Mouse (Mus musculus) embryonic facial prominence, embryonic 15.5 days (tissue): ENCODE results near the gene Sox6. TPM values are rescaled to one million over a fixed set of nuclear protein-coding genes. Genes with fewer than 3 reads are reported as not detected.

ENCODE experiments used
- ATAC-seq: fragments of 200-750 bp; cut with Nextera tagmentation; 2 replicates; pipeline ENCODE4 v1.8.0; 2017; ENCODE audit warnings: low read depth, moderate TSS enrichment; ENCODE audit not compliant: insufficient number of reproducible peaks, low FRiP score, low TSS enrichment
- H3K27ac ChIP-seq: fragments of 300-500 bp; sonication (generic); replicated peaks from 2 replicates; pipeline ENCODE4 v1.5.1; 2015; ENCODE audit warnings: mild to moderate bottlenecking, inconsistent platforms
- H3K27me3 ChIP-seq: fragments of 300-500 bp; sonication (generic); 2 replicates; pipeline ENCODE4 v1.6.1; 2015; ENCODE audit warnings: inconsistent platforms
- H3K36me3 ChIP-seq: fragments of 300-500 bp; sonication (generic); 2 replicates; pipeline ENCODE4 v1.6.1; 2015; ENCODE audit warnings: mild to moderate bottlenecking, inconsistent platforms
- H3K4me1 ChIP-seq: fragments of 300-500 bp; sonication (generic); 2 replicates; pipeline ENCODE4 v1.6.1; 2015; ENCODE audit warnings: inconsistent platforms
- H3K4me2 ChIP-seq: fragments of 300-500 bp; sonication (generic); replicated peaks from 2 replicates; pipeline ENCODE4 v1.6.1; 2015; ENCODE audit warnings: mild to moderate bottlenecking, inconsistent platforms
- H3K4me3 ChIP-seq: fragments of 300-500 bp; sonication (generic); replicated peaks from 2 replicates; pipeline ENCODE4 v1.5.1; 2015; ENCODE audit warnings: mild to moderate bottlenecking, inconsistent platforms
- H3K9ac ChIP-seq: fragments of 300-500 bp; sonication (generic); 2 replicates; pipeline ENCODE4 v1.6.1; 2015; ENCODE audit warnings: inconsistent platforms
- H3K9me3 ChIP-seq: fragments of 300-500 bp; sonication (generic); replicated peaks from 2 replicates; pipeline ENCODE4 v1.6.1; 2016; ENCODE audit warnings: inconsistent platforms
- WGBS: fragments of 180-500 bp; shearing (Covaris S2); methylation state at CpG from one replicate; pipeline ENCODE4 v1.1.7; 2015; 5-methylcytosine and 5-hydroxymethylcytosine counted together
- polyA plus RNA-seq: library from polyadenylated mRNA; unstranded; fragments of >200 nt; fragmentation: Nextera tagmentation; extraction: Ambion mirVana; gene quantifications from 2 replicates; pipeline ENCODE4 v1.2.1, GENCODE M21; 2015

Gene Sox6
- polyA plus RNA-seq, 1 experiment from 2014 or later, result 60.2 TPM

GRCm38 (mm10) chr7:115734137-115734536 lies 304.5 kb downstream of the Sox6 start:
- H3K27me3 ChIP-seq, result 0 out of 2 replicates have a peak, but pooled peaks cover 4% of the 10 kb centered on the region
- H3K4me2 ChIP-seq, result no peak overlapping the region
- no peaks in the 10 kb centered on the region for H3K36me3 ChIP-seq
- H3K27ac ChIP-seq, result no peak overlapping the region
- no peaks in the 10 kb centered on the region for H3K9me3 ChIP-seq
- H3K4me1 ChIP-seq, result no peaks in the 10 kb centered on the region
- H3K9ac ChIP-seq, result no peak overlapping the region
- H3K4me3 ChIP-seq, result no peak overlapping the region
- ATAC-seq, result peak; percentile 47; the same call in 1 of the 2 replicates
- 21% methylated on average over 7 of the region's 7 CpGs for WGBS

- H3K4me3 ChIP-seq, result no peak overlapping the region
- no peaks in the 10 kb centered on the region for H3K9me3 ChIP-seq
- 0 out of 2 replicates have a peak, but pooled peaks cover 4% of the 10 kb centered on the region for H3K27me3 ChIP-seq
- no peak for ATAC-seq
- H3K9ac ChIP-seq, result no peak overlapping the region
- no peaks in the 10 kb centered on the region for H3K36me3 ChIP-seq
- H3K4me1 ChIP-seq, result no peaks in the 10 kb centered on the region
- no peak overlapping the region for H3K4me2 ChIP-seq
- WGBS, result 64% methylated on average over 1 of the region's 1 CpGs
- no peak overlapping the region for H3K27ac ChIP-seq
Observed at GRCm38 (mm10) chr7:115732824-115733223, 305.8 kb downstream of the Sox6 start.

- Histone ChIP-seq H3K4me1 (no peaks in the 10 kb centered on the region), H3K9ac (no peak overlapping the region), H3K36me3 (no peaks in the 10 kb centered on the region), H3K4me3 (no peak overlapping the region), H3K9me3 (no peaks in the 10 kb centered on the region), H3K4me2 (no peak overlapping the region), H3K27me3 (0 out of 2 replicates have a peak, but pooled peaks cover 4% of the 10 kb centered on the region), H3K27ac (no peak overlapping the region)
- 82% methylated on average over 2 of the region's 2 CpGs for WGBS
- no peak for ATAC-seq
Observed at GRCm38 (mm10) chr7:115726776-115727175, 311.8 kb downstream of the Sox6 start.

GRCm38 (mm10) chr7:115724404-115724803 lies 314.2 kb downstream of the Sox6 start:
- no peaks in the 10 kb centered on the region for H3K9me3 ChIP-seq
- 80% methylated on average over 2 of the region's 2 CpGs for WGBS

GRCm38 (mm10) chr7:115721624-115722540 lies 316.7 kb downstream of the Sox6 start:
- Histone ChIP-seq H3K4me3 (no peak overlapping the region), H3K27ac (no peak overlapping the region), H3K9me3 (no peaks in the 10 kb centered on the region), H3K4me1 (no peaks in the 10 kb centered on the region), H3K27me3 (no peaks in the 10 kb centered on the region), H3K4me2 (no peak overlapping the region), H3K36me3 (no peaks in the 10 kb centered on the region), H3K9ac (no peak overlapping the region)
- no peak for ATAC-seq
- WGBS, result 31% methylated on average over 7 of the region's 7 CpGs

More at GRCm38 (mm10) chr7:115724404-115724803, 314.2 kb downstream of the Sox6 start:
- Histone ChIP-seq H3K9ac (no peak overlapping the region), H3K4me2 (no peak overlapping the region), H3K27me3 (no peaks in the 10 kb centered on the region), H3K4me3 (no peak overlapping the region), H3K36me3 (no peaks in the 10 kb centered on the region), H3K27ac (no peak overlapping the region), H3K4me1 (no peaks in the 10 kb centered on the region)
- no peak for ATAC-seq

GRCm38 (mm10) chr7:115719791-115720190 lies 318.8 kb downstream of the Sox6 start:
- Histone ChIP-seq H3K36me3 (no peaks in the 10 kb centered on the region), H3K4me3 (no peak overlapping the region), H3K4me2 (no peak overlapping the region), H3K4me1 (no peaks in the 10 kb centered on the region), H3K27me3 (no peaks in the 10 kb centered on the region), H3K27ac (no peak overlapping the region), H3K9me3 (no peaks in the 10 kb centered on the region), H3K9ac (no peak overlapping the region)
- ATAC-seq, result no peak
- 91% methylated on average over 3 of the region's 3 CpGs for WGBS

GRCm38 (mm10) chr7:115706141-115706540 lies 332.5 kb downstream of the Sox6 start:
- no peak overlapping the region for H3K9ac ChIP-seq
- ATAC-seq, result no peak
- H3K27me3 ChIP-seq, result no peaks in the 10 kb centered on the region
- H3K36me3 ChIP-seq, result no peaks in the 10 kb centered on the region
- 14% methylated on average over 2 of the region's 2 CpGs for WGBS
- H3K4me1 ChIP-seq, result 0 out of 2 replicates have a peak, but pooled peaks cover 4% of the 10 kb centered on the region
- H3K9me3 ChIP-seq, result no peaks in the 10 kb centered on the region
- no peak overlapping the region for H3K4me2 ChIP-seq
- H3K4me3 ChIP-seq, result no peak overlapping the region
- no peak overlapping the region for H3K27ac ChIP-seq

- H3K27me3 ChIP-seq, result no peaks in the 10 kb centered on the region
- H3K9me3 ChIP-seq, result no peaks in the 10 kb centered on the region
- H3K36me3 ChIP-seq, result no peaks in the 10 kb centered on the region
- no peak overlapping the region for H3K4me3 ChIP-seq
- ATAC-seq, result no peak
- 82% methylated on average over 1 of the region's 1 CpGs for WGBS
- H3K9ac ChIP-seq, result no peak overlapping the region
- no peak overlapping the region for H3K4me2 ChIP-seq
- H3K4me1 ChIP-seq, result no peaks in the 10 kb centered on the region
- H3K27ac ChIP-seq, result no peak overlapping the region
Observed at GRCm38 (mm10) chr7:115698105-115698504, 340.5 kb downstream of the Sox6 start.

- no peak overlapping the region for H3K4me2 ChIP-seq
- H3K4me1 ChIP-seq, result no peaks in the 10 kb centered on the region
- H3K4me3 ChIP-seq, result no peak overlapping the region
- no peaks in the 10 kb centered on the region for H3K36me3 ChIP-seq
- WGBS, result 53% methylated on average over 8 of the region's 8 CpGs
- H3K27ac ChIP-seq, result no peak overlapping the region
- no peaks in the 10 kb centered on the region for H3K27me3 ChIP-seq
- no peak for ATAC-seq
- H3K9me3 ChIP-seq, result no peaks in the 10 kb centered on the region
- H3K9ac ChIP-seq, result no peak overlapping the region
Observed at GRCm38 (mm10) chr7:115693206-115693605, 345.4 kb downstream of the Sox6 start.

- Histone ChIP-seq H3K27me3 (0 out of 2 replicates have a peak, but pooled peaks cover 6% of the 10 kb centered on the region), H3K36me3 (no peaks in the 10 kb centered on the region), H3K9me3 (no peaks in the 10 kb centered on the region), H3K4me1 (0 out of 2 replicates have a peak, but pooled peaks cover 3% of the 10 kb centered on the region), H3K4me2 (no peak overlapping the region), H3K4me3 (no peak overlapping the region), H3K9ac (no peak overlapping the region), H3K27ac (no peak overlapping the region)
- 27% methylated on average over 4 of the region's 4 CpGs for WGBS
- ATAC-seq, result no peak
Observed at GRCm38 (mm10) chr7:115691091-115691490, 347.5 kb downstream of the Sox6 start.

- H3K27ac ChIP-seq, result 0 out of 2 replicates have a peak overlapping the region, but pooled peaks have one; percentile 17
- no peak overlapping the region for H3K4me3 ChIP-seq
- no peaks in the 10 kb centered on the region for H3K9me3 ChIP-seq
- no peak for ATAC-seq
- no peak overlapping the region for H3K4me2 ChIP-seq
- H3K4me1 ChIP-seq, result 0 out of 2 replicates have a peak, but pooled peaks cover 3% of the 10 kb centered on the region
- H3K36me3 ChIP-seq, result no peaks in the 10 kb centered on the region
- 41% methylated on average over 6 of the region's 6 CpGs for WGBS
- 0 out of 2 replicates have a peak, but pooled peaks cover 6% of the 10 kb centered on the region for H3K27me3 ChIP-seq
- H3K9ac ChIP-seq, result no peak overlapping the region
Observed at GRCm38 (mm10) chr7:115686687-115687086, 351.9 kb downstream of the Sox6 start.
